Mouse (Mus musculus) heart, postnatal 0 days (tissue): ENCODE results near the gene Kcnip4. TPM values are rescaled to one million over a fixed set of nuclear protein-coding genes. Genes with fewer than 3 reads are reported as not detected.

ENCODE experiments used
- ATAC-seq: fragments of 200-750 bp; cut with Nextera tagmentation; 2 replicates; pipeline ENCODE4 v1.8.0; 2017; ENCODE audit warnings: low read depth, moderate number of reproducible peaks, moderate library complexity; ENCODE audit not compliant: insufficient read depth
- DNase-seq: peaks from one replicate; pipeline ENCODE4 v3.0.0-alpha.2; 2016; ENCODE audit warnings: low spot score
- H3K27ac ChIP-seq: fragments of 300-500 bp; sonication (generic); 2 replicates; pipeline ENCODE4 v1.5.1; 2014; ENCODE audit warnings: low read depth, mild to moderate bottlenecking
- H3K27me3 ChIP-seq: fragments of 300-500 bp; sonication (generic); 2 replicates; pipeline ENCODE4 v1.6.1; 2014; ENCODE audit warnings: low read length, mixed read lengths; ENCODE audit not compliant: control insufficient read depth, insufficient read depth
- H3K36me3 ChIP-seq: fragments of 300-500 bp; sonication (generic); replicated peaks from 2 replicates; pipeline ENCODE4 v1.6.1; 2014; ENCODE audit warnings: low read length, mixed read lengths; ENCODE audit not compliant: control insufficient read depth, insufficient read depth
- H3K4me1 ChIP-seq: fragments of 300-500 bp; sonication (generic); 2 replicates; pipeline ENCODE4 v1.6.1; 2014; ENCODE audit warnings: antibody characterized with exemption; ENCODE audit not compliant: control insufficient read depth, insufficient read depth
- H3K4me2 ChIP-seq: fragments of 300-500 bp; sonication (generic); 2 replicates; pipeline ENCODE4 v1.6.1; 2014; ENCODE audit warnings: low read depth, mild to moderate bottlenecking, low read length, moderate library complexity
- H3K4me3 ChIP-seq: fragments of 300-500 bp; sonication (generic); 2 replicates; pipeline ENCODE4 v1.5.1; 2014; ENCODE audit warnings: low read depth, low read length
- H3K9ac ChIP-seq: fragments of 300-500 bp; sonication (generic); replicated peaks from 2 replicates; pipeline ENCODE4 v1.6.1; 2014; ENCODE audit warnings: low read depth, low read length, mixed read lengths
- H3K9me3 ChIP-seq: fragments of 300-500 bp; sonication (generic); replicated peaks from 2 replicates; pipeline ENCODE4 v1.6.1; 2016; ENCODE audit warnings: low read length; ENCODE audit not compliant: control insufficient read depth
- CTCF ChIP-seq: IDR thresholded peaks from 2 replicates; pipeline ENCODE4 v1.5.1; 2016; ENCODE audit warnings: antibody characterized with exemption, control low read depth, low read depth
- EP300 ChIP-seq: IDR thresholded peaks from 2 replicates; pipeline ENCODE4 v1.6.1; 2016; ENCODE audit warnings: antibody characterized with exemption, low read depth
- whole genome bisulfite sequencing: fragments of 180-500 bp; shearing (Covaris S2); extraction: QIAGEN DNeasy Blood & Tissue Kit; methylation state at CpG from one replicate; pipeline ENCODE4 v1.1.7; 2014; 5-methylcytosine and 5-hydroxymethylcytosine counted together
- polyA plus RNA-seq: library from polyadenylated mRNA; unstranded; fragments of >200 nt; fragmentation: Nextera tagmentation; extraction: Ambion mirVana; gene quantifications from 2 replicates; pipeline ENCODE4 v1.2.1, GENCODE M21; 2015
- total RNA-seq: library from RNA; depleted of rRNA; stranded (reverse); fragments of >200 nt; gene quantifications from 2 replicates; pipeline ENCODE4 v1.2.3, GENCODE M21; 2014; ENCODE audit warnings: low replicate concordance

The Kcnip4 gene
- total and polyA plus RNA-seq, 2 experiments from 2014 or later, result 0.11 TPM; not detected in 1

GRCm38 (mm10) chr5:48588014-48588413 lies 936.7 kb downstream of the Kcnip4 start:
- Histone ChIP-seq H3K27ac (no peak overlapping the region), H3K9me3 (no peaks in the 10 kb centered on the region), H3K27me3 (no peaks in the 10 kb centered on the region), H3K36me3 (no peaks in the 10 kb centered on the region), H3K4me3 (no peak overlapping the region), H3K4me1 (no peaks in the 10 kb centered on the region), H3K9ac (no peak overlapping the region), H3K4me2 (no peak overlapping the region)
- DNase-seq, result no peak
- ATAC-seq, result no peak
- TF ChIP-seq EP300, result no peak
- TF ChIP-seq CTCF, result no peak

- no peak for DNase-seq
- H3K4me3 ChIP-seq, result no peak overlapping the region
- H3K36me3 ChIP-seq, result no peaks in the 10 kb centered on the region
- no peak for ATAC-seq
- no peak overlapping the region for H3K9ac ChIP-seq
- H3K4me2 ChIP-seq, result no peak overlapping the region
- H3K27me3 ChIP-seq, result no peaks in the 10 kb centered on the region
- H3K4me1 ChIP-seq, result no peaks in the 10 kb centered on the region
- no peak overlapping the region for H3K27ac ChIP-seq
- TF ChIP-seq EP300, result no peak
- no peak for TF ChIP-seq CTCF
- no peaks in the 10 kb centered on the region for H3K9me3 ChIP-seq
- 10% methylated on average over 1 of the region's 1 CpGs for WGBS
Measured at GRCm38 (mm10) chr5:48583431-48583830, 941.3 kb downstream of the Kcnip4 start.

GRCm38 (mm10) chr5:48563996-48564587 lies 960.6 kb downstream of the Kcnip4 start:
- TF ChIP-seq EP300, result no peak
- no peak for TF ChIP-seq CTCF
- no peak for DNase-seq
- Histone ChIP-seq H3K36me3 (no peaks in the 10 kb centered on the region), H3K27ac (no peak overlapping the region), H3K4me1 (no peaks in the 10 kb centered on the region), H3K9me3 (no peaks in the 10 kb centered on the region), H3K4me3 (no peak overlapping the region), H3K9ac (no peak overlapping the region), H3K27me3 (no peaks in the 10 kb centered on the region), H3K4me2 (no peak overlapping the region)
- no peak for ATAC-seq
- WGBS, result 58% methylated on average over 3 of the region's 3 CpGs

- no peaks in the 10 kb centered on the region for H3K9me3 ChIP-seq
- no peak for DNase-seq
- H3K36me3 ChIP-seq, result no peaks in the 10 kb centered on the region
- WGBS, result 60% methylated on average over 4 of the region's 4 CpGs
- no peaks in the 10 kb centered on the region for H3K27me3 ChIP-seq
- H3K4me1 ChIP-seq, result no peaks in the 10 kb centered on the region
- no peak overlapping the region for H3K9ac ChIP-seq
- TF ChIP-seq CTCF, result no peak
- no peak for TF ChIP-seq EP300
- no peak for ATAC-seq
- H3K4me2 ChIP-seq, result no peak overlapping the region
- no peak overlapping the region for H3K27ac ChIP-seq
- no peak overlapping the region for H3K4me3 ChIP-seq
Measured at GRCm38 (mm10) chr5:48551753-48552152, 973.0 kb downstream of the Kcnip4 start.

GRCm38 (mm10) chr5:48545825-48546224 lies 978.9 kb downstream of the Kcnip4 start:
- TF ChIP-seq EP300, result no peak
- H3K4me2 ChIP-seq, result no peak overlapping the region
- WGBS, result 80% methylated on average over 3 of the region's 3 CpGs
- no peaks in the 10 kb centered on the region for H3K36me3 ChIP-seq
- no peak for DNase-seq
- H3K9ac ChIP-seq, result no peak overlapping the region
- H3K4me1 ChIP-seq, result no peaks in the 10 kb centered on the region
- H3K27me3 ChIP-seq, result no peaks in the 10 kb centered on the region
- no peak for ATAC-seq
- H3K9me3 ChIP-seq, result no peaks in the 10 kb centered on the region
- no peak overlapping the region for H3K4me3 ChIP-seq
- no peak overlapping the region for H3K27ac ChIP-seq
